Mouse (Mus musculus) kidney, postnatal 4 days (tissue): Measurements from ENCODE around the gene Ppp6r1.

Experiments
- DNase-seq, 2 experiments: peaks; one replicate each; pipeline ENCODE4 v3.0.0; 2021; ENCODE audit warnings: mixed read lengths in 2 of 2

Ppp6r1 gene

DNA sequence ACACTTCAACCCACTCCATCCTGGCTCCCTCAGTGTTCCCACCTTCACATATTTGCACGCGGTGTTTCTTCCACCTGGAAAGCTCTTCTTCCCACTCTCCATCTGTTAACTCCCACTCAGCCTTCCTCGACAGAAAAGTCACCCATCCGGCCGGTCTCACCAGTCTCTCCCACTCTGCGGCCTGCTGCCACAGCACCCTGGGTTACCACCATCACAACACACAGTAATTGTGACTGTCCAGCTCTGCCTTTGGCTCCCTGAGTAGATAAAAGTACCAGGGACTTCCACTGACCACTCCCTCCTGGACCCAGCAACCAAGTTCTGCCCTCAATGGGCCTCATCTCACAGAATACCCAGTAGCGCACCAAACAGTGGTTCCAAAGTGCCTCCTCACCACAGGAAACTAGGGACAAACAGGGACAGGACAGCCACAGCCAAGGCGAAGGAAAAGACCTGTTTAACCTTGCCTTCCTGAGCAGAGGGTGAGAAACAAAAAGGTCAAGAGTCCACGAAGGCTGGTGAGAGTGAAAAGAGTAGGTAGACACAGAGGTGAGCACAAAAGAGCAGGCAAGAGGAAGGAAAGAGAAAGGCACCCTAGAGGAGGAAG is 1.2 kb downstream of the Ppp6r1 start:
- DNase-seq = peak in 1 of 2 experiments; percentile 23

- no peak for DNase-seq
These were observed 2.0 kb downstream of the Ppp6r1 start for GRCm38 (mm10) chr7:4656818-4657217.

- no peak for DNase-seq
These were observed 2.9 kb downstream of the Ppp6r1 start for GRCm38 (mm10) chr7:4655916-4656315.

DNA sequence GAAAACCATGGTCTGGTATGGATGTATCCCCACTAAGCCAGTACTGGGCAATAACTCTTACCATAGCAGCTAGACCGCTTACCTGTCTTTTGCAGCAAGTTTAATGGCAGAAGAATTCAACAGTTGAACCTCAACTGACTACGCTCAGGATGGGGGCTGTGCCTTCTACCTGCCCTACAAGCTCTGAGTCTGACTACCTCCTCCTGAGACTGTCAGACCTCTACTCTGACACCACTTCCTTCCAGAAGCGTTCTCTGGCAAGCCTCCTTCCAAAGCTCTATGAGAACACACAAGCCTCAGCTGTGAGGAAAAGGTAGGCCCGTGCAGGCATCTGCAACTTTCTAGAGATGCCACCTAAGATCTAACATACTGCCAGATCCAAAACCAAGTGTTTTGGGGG is 3.4 kb downstream of the Ppp6r1 start:
- DNase-seq = no peak

DNA sequence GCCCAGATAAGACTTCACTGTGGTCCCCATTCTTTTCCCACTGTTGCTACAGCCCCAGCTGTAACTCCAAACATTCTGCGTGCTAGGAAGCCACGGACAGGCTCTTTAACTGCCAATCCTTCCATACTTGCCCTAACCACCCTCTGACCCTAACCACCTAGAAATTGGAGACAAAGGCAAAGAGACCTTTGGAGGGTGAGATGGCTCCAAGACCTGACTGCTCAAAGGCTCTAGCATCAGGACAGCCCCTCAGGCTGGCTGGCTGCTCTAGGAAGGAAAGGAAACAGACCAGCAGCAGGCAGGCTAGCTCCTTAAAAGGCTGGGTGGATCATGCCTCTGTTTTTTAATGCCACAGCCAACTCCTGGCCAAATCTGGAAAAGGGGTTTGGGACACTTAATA is 4.6 kb downstream of the Ppp6r1 start:
- DNase-seq = no peak

DNA sequence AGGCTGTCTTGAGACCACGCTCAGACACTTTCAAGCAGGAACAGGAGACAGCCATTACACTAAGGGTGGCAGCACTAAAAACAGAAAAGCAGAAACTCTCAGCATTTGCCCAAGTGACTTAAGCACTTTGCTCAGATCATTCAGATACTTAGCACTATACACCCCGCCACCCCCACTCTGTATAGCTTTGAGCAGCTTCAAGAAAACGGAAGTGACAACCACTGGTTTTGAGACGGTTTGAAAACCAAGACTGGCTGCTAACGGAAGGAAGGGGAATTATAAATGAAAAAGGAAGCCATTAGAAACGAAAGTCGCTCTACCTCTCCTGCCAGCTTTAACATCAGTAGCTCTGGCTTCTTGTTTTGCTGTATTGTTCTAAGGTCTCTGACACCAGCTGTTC is 5.0 kb downstream of the Ppp6r1 start:
- DNase-seq = peak in 1 of 2 experiments; percentile 28

- no peak for DNase-seq
These were observed 5.5 kb downstream of the Ppp6r1 start for GRCm38 (mm10) chr7:4653351-4653750.

- DNase-seq = no peak
These were observed 6.1 kb downstream of the Ppp6r1 start for GRCm38 (mm10) chr7:4652726-4653125.

- no peak for DNase-seq
These were observed 7.2 kb downstream of the Ppp6r1 start for GRCm38 (mm10) chr7:4651581-4651980.

GRCm38 (mm10) chr7:4647992-4648391 is 10.8 kb downstream of the Ppp6r1 start:
- no peak for DNase-seq

- no peak for DNase-seq
These were observed 11.5 kb downstream of the Ppp6r1 start for GRCm38 (mm10) chr7:4647291-4647690.

GRCm38 (mm10) chr7:4646806-4647205 is 12.0 kb downstream of the Ppp6r1 start:
- DNase-seq = no peak

GRCm38 (mm10) chr7:4643225-4643624 is 15.6 kb downstream of the Ppp6r1 start:
- DNase-seq = no peak

GRCm38 (mm10) chr7:4641956-4642355 is 16.9 kb downstream of the Ppp6r1 start:
- DNase-seq = no peak

- DNase-seq = no peak
These were observed 17.7 kb downstream of the Ppp6r1 start for GRCm38 (mm10) chr7:4641155-4641554.

DNA sequence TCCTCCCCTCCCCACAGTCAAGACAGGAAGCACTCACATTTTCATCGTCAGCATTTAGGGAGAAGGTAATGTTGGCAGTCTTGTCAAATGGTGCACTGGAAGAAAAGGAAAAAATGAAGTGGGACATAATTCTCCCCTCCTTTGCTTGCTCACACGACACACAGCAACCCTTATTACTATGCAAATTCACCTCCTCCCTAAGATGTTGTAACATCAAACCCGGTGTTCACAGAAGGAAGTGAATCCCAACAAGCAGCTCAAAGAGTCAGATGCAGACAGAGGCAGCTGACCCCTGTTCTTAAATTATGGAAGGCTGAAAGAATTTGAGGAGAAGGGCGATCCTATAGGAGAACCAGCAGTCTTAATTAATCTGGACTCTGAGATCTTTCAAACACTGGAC is 22.6 kb downstream of the Ppp6r1 start:
- no peak for DNase-seq

GRCm38 (mm10) chr7:4631031-4631430 is 27.8 kb downstream of the Ppp6r1 start, which contains the start of gene Tmem86b:
TSS of gene Tmem86b (minus strand) at chr7:4631422.
- DNase-seq = peak in 1 of 2 experiments; percentile 21

GRCm38 (mm10) chr7:4630198-4630597 is 28.6 kb downstream of the Ppp6r1 start:
- peak in 1 of 2 experiments; percentile 26 for DNase-seq

GRCm38 (mm10) chr7:4629586-4629985 is 29.2 kb downstream of the Ppp6r1 start:
- no peak for DNase-seq

- no peak for DNase-seq
These were observed 32.9 kb downstream of the Ppp6r1 start for GRCm38 (mm10) chr7:4625928-4626327.

- no peak for DNase-seq
These were observed 34.5 kb downstream of the Ppp6r1 start for GRCm38 (mm10) chr7:4624343-4624742.

DNA sequence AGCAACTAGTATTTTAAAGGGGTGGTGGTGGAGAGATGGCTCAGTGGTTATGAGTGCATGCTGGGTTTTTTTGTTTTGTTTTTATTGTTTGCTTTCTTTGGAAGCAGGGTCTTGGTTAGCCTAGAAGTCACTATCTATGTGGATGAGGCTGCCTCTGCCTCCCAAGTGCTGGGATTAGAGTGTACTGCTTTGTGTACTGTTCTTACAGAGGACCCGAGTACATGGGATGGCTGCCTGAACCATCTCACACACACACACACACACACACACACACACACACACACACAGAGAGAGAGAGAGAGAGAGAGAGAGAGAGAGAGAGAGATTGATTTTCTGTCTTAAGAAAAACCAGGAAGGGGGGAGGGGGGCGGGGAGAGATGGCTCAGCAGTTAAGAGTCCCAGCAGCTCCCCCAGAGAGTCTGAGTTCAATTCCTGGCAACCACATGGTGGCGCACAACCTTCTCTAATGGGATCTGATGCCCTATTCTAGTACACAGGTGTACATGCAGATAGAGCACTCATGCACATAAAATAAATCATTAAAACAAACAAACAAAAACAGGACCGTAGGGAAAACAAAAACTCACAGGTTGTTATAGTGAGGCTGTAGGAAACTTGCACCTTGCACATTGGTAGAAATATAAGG is 35.2 kb downstream of the Ppp6r1 start:
- peak; percentile 69 to 72 for DNase-seq

DNA sequence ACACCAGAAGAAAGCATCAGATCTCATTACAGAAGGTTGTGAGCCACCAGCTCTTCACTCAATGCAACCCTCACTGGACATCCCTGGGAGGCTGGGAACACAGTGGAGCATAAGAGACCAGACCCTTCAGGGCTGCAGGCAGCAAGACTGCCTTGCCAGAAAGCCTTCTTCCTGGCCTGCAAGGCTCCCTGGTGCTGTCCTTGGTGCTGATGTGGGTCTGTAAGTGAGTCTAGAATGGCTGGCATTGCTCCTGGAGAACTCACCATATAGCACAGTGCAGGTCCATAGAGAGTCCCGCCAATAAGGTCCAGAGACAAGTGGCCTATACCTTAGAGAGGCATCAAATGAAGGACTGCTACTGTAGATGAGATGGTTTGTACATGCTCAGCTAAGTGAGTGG is 38.8 kb downstream of the Ppp6r1 start:
- DNase-seq = peak; percentile 87 to 88

GRCm38 (mm10) chr7:4613740-4614403 is 44.9 kb downstream of the Ppp6r1 start:
- DNase-seq = no peak
